In genomic region chr1:156938705-156939242, GRCm38 (mm10) we compare ENCODE assay signal across 8 mouse cellular contexts. TPM values are rescaled to one million over a fixed set of nuclear protein-coding genes. Genes with fewer than 3 reads are reported as not detected.
DNase-seq lines count a peak whose midpoint lies in the region; ATAC-seq and TF ChIP-seq lines count a peak whose summit lies in the region.

No protein-coding gene starts in this region.

- DNase-seq in brain, embryonic 14.5 days (ENCODE audit: low read depth), result peak; percentile 97
- DNase-seq in forebrain, embryonic 10.5 days (ENCODE audit: extremely low spot score, low spot score), result peak; percentile 84
- DNase-seq in heart, postnatal 14 days, result peak; percentile 55 to 62
- DNase-seq in large intestine, adult 2 months (ENCODE audit: low read depth, low spot score), result peak; percentile 46
- peak; percentile 62 to 65 for DNase-seq in lung, adult 18-20 months
- DNase-seq in testis, postnatal 14 days (ENCODE audit: low spot score), result peak; percentile 85

- peak; percentile 63 for ATAC-seq in CD4-positive, CD25-positive, alpha-beta regulatory T cell, adult 4 months
- peak; percentile 83 for ATAC-seq in neutrophil, adult 5-6 weeks (ENCODE audit: extremely low read depth, insufficient number of reproducible peaks, low FRiP score, poor library complexity, severe bottlenecking)

- under 1% methylated on average over 51 of the region's 51 CpGs for WGBS in forebrain, embryonic 10.5 days
- under 1% methylated on average over 50 of the region's 51 CpGs for WGBS in large intestine, adult 2 months

- no peaks in the 10 kb centered on the region for H3K9me3 ChIP-seq in forebrain, embryonic 10.5 days

- peak; percentile 47; the same call in 1 of the 2 replicates for TF ChIP-seq POLR2A in brain, embryonic 14.5 days (IDR thresholded peaks at IDR 0.05; ENCODE audit: borderline replicate concordance, extremely low read depth, insufficient read depth, insufficient read length, poor library complexity, severe bottlenecking)

- peaks cover 4% of the 10 kb centered on the region for H3K27me3 ChIP-seq in forebrain, embryonic 10.5 days (ENCODE audit: poor library complexity, severe bottlenecking)

- peaks cover 5% of the 10 kb centered on the region; the same call in 1 of the 2 replicates for H3K36me3 ChIP-seq in forebrain, embryonic 10.5 days (replicated peaks)

- H3K4me3 ChIP-seq in forebrain, embryonic 10.5 days, result peak overlapping the region; percentile 93

- peak overlapping the region; percentile 99 for H3K27ac ChIP-seq in forebrain, embryonic 10.5 days

- TF ChIP-seq CTCF in brain, embryonic 14.5 days (IDR thresholded peaks at IDR 0.05; ENCODE audit: borderline replicate concordance, extremely low read depth, insufficient read depth, insufficient read length), result no peak

- H3K4me1 ChIP-seq in forebrain, embryonic 10.5 days, result peaks cover 30% of the 10 kb centered on the region

- intact Hi-C loops in heart, postnatal 14 days (cut with DNase I), result no loop called here

RNA-seq across cellular contexts. Expression of gene Ralgps2, which starts 0.7 kb away (rescaled TPM):
- polyA plus RNA-seq in CD4-positive, CD25-positive, alpha-beta regulatory T cell, adult 4 months (2017; shearing (Covaris generic)), result 10 to 100 TPM; 33.0 to 55.6 TPM
- polyA plus RNA-seq in brain, embryonic 14.5 days (2012; rRNA removed), result 36.3 and 52.1 TPM in 2 replicates
- polyA plus RNA-seq in forebrain, embryonic 10.5 days (2016; fragmentation: Nextera tagmentation; extraction: Ambion mirVana), result 84.4 and 86.5 TPM in 2 replicates
- total RNA-seq in heart, postnatal 14 days (2021), result 10 to 100 TPM; 16.3 to 17.1 TPM
- polyA plus RNA-seq in large intestine, adult 2 months (2012; rRNA removed), result 19.1 and 30.4 TPM in 2 replicates
- 571 and 654 TPM in 2 replicates for total RNA-seq in neutrophil, adult 5-6 weeks (2017)

Comparison
In these comparisons a context has a peak if more than half of its experiments do, and no peak if none do; other contexts are left out.
1. Peak in every context shown above with its lines: DNase-seq, ATAC-seq, H3K4me3 ChIP-seq and H3K27ac ChIP-seq.
2. DNase-seq: peak in every context shown above with its lines; median percentile 97 in brain, embryonic 14.5 days; 85 in testis, postnatal 14 days; 84 in forebrain, embryonic 10.5 days; 64 in lung, adult 18-20 months; 58 in heart, postnatal 14 days; 46 in large intestine, adult 2 months.